Mouse (Mus musculus): ENCODE data around the gene Kcnk4.
A peak's percentile ranks its signal among the peaks of the same experiment; 100 is the strongest.

Kcnk4 gene

DNA sequence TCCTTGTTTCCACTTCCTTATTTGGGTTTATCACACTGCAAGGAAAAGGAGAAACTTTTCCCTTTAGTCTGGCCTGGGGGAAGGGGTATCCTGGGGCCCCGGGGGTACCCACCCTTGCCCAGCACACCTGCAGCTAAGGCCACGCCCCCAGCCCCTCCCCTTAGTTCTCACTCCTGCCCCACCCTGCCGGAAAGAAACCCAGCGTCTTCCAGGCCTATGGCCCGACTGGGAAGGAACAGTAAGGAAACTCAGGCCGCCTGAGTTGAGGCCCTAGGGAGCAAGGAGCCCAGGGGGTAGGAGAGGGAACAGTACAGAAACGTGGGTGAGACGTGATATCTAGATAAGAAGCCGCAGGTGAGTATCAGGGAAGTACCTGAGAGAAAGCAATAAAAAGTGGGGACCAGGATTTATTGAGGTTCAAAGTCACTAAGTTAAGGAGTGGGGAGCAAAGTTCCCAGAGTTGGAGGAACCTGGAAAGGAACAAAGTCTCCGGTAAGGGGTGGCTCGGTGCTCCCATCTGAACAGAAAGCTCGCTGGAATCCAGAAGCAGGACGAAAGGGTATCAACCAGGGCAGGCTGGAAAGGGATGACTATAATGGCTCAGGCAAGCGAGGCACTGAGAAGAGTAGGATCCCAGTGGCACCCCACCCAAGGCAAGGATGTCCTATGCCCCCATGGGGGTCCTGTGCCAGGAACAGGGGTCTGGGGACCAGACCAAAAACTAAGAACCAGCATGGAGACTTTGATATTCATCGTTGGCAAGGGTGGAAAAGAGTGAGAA, 34.4 kb upstream of the Kcnk4 start:
- DNase-seq (ENCODE audit: low spot score): peak; percentile 16

DNA sequence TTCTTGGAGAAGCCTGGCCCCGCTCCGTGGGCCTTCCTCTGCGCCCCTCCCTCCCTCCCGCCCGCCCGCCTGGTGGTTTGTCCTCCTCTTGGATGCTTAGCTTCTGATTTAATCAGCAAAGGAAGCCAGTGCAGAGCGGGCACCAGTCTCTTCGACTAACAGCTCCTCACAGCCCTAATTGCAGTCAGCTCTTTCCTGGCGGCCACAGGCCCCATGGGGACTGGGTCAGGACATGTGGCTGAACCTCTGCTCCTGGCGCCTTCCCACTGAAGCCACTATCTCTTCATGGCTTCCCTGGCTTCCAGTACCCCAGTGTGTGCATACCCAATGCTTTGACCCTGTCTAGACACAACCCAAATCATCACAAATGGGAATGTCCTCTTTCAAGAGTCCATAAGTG, 22.1 kb upstream of the Kcnk4 start:
- no peak for DNase-seq (ENCODE audit: low spot score)

DNA sequence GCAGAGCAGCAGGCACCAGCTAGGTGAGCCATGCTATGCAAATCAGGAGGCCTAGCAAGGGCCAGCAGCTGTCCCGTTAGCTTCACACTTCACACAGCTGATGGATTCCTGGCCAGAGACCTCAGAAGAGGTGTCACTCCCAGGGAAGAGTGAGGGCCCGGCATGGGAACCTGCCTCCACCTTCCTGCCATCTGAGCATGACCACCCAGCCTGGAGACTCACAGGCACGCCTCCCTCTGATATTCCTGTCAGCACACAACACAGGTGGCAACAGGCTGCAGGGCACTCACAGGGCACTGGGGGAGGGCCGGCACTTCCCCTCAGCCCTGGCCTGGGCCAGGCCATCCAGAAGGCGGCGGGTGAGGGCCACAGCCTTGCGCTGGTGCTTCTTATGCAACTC, 21.1 kb upstream of the Kcnk4 start:
- DNase-seq (ENCODE audit: low spot score): no peak

DNA sequence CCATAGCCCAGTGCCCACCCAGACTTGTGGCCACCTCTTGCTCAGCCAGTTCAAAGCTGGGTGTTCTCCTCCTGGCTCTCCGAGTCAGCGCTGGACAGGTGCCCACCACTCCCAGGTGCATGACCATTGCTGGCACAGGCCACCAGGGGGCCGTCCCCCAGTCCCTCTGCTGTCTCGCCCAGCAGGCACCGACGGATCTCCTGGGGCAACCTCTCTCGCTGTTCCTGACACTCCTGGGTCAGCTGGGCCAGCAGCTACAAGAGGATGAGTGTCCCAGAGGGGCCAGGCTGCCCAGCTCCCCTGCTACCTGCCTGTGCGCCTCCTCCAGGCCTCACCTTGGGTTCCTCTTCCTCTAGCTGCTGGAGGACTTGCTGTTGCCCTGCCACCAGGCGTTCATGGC, 19.7 kb upstream of the Kcnk4 start:
- DNase-seq (ENCODE audit: low spot score): no peak

DNA sequence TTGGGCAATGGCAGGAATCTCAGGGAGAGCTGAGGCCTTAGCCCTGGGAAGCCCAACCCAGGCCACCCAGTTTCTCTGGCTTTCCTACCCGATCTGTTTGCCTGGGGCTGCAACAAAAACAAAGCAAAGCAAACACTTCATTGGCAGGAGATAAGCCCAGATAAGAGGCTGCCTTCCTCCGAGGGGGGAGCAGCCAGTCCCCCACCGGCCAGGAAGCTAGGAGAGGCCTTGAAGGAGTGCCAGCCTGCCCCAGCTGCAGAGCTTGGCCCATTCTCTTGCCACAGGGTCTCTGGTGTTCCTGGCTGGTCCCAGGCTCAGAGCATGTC, 18.4 kb upstream of the Kcnk4 start:
- DNase-seq (ENCODE audit: low spot score): no peak

DNA sequence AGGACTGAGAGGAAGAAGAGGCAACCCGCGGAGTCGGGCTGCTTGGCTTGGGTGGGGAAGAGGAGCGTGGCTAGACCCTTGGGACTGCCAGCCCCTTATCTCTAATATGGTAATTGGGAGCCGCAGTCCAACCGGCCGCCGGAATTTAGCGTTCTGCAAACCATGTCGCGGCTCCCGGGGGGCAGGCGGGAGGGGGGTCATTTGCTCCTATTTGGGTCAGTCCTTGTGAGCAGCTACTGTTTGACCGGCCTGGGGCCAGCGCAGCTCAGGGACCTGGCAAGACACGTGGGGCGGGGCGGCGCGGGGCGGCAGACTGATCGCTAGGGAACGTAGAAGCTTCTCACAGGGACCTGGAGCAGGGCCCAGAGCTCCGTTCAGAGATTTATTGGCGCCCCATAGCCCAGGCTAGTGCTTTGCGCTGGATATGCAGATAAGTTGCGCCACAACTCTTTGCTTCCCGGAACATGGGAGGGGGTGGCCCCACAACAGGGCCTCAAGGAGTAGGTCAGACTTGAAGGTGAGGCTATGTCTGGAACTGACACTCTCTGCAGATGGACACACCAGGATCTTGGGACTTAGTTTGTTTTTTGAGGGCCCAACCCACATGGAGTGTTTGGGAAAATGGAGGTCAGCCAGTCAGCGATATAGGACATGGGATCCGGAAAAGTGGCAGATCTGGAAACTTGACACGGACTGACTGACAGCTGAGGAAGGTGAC, 17.8 kb upstream of the Kcnk4 start:
- peak; percentile 66 for DNase-seq (ENCODE audit: low spot score)

DNA sequence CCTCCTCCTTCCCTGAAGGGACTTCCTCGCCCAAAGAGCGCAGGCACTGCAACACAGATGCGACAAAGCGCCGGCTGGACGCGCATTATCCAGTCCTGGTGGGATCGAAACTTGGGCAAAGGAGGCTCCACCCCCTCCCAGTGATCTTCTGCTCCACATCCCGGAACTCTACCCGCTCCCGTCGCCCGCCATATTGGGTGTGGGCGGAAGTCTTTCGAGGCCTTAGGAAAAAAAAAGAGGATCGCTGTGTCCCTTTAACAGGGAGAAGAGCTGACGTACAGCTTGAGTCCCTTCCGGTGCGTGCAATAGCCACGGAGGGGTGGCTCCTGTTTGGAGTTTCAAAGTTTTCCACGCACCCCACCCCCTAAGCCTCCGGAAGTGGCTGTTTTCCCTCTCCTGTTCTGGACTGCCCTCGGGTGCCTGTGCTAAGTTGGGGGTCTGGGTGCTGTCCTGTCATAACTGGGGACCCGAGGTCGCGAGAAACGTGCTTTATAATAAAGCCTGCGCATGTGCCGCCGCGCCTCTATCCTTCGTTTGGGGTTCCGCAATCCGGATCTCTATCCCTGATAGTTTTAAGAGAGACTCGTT, 17.2 kb upstream of the Kcnk4 start:
- peak; percentile 97 for DNase-seq (ENCODE audit: low spot score)

DNA sequence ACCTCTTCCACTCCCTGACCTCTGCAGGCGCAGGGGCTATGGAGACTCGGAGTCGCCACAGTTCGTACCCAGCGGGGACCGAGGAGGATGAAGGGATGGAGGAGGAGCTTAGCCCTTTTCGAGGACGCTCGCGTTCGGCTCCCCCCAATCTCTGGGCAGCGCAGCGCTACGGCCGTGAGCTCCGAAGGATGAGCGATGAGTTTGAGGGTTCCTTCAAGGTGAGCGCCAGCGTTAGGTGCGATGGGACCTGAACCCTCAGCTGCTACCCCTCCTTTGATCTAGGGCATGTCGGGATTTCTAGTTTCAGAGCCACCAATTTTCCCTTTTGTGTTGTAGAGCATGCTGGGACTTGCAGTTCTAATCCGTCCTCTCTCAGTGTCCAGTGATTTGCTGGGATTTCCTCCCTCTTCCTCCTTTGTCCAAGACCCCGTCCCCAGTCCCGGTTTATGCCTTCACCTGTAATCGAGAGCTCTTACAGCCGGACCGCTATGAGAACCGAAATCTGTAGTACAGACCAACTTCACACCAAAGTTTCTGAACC, 16.4 kb upstream of the Kcnk4 start:
- DNase-seq (ENCODE audit: low spot score): peak; percentile 87

DNA sequence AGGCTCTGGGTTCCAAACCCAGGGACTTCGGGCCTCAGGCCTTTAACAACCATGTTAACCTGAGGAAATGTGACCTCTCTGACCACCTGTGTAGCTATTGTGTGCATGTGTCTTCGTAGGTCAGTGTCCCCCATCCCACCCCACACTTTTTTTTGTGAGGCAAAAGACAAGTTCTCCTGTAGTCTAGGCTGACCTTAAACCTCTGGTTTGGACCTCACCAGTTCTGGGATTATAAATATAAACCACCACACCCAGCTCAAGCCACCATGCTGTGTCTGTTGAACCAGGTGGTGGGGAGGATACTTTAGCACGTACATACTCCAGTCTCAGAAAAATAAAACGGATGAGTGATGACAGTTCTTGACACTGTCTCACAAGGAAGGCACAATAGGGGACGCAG, 15.6 kb upstream of the Kcnk4 start:
- DNase-seq (ENCODE audit: low spot score): no peak

DNA sequence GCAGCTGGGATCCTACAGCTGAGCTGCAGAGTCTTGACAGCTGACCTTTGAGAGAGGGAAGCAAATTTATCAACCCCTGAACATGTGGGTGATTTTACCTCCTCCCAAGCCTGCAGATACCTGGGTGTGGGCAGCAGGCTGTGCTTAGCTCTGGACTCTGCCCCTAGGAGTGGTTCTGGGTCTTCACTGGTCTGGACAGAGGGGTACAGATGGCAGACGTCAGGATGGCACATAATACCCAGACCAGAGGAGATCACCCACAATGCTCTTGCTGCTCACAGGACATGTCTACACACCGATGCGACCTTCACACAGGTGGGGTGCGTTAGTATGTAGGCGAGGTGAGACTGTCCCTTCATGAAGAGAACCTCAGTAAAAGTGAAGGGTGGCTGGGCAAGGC, 15.2 kb upstream of the Kcnk4 start:
- no peak for DNase-seq (ENCODE audit: low spot score)

DNA sequence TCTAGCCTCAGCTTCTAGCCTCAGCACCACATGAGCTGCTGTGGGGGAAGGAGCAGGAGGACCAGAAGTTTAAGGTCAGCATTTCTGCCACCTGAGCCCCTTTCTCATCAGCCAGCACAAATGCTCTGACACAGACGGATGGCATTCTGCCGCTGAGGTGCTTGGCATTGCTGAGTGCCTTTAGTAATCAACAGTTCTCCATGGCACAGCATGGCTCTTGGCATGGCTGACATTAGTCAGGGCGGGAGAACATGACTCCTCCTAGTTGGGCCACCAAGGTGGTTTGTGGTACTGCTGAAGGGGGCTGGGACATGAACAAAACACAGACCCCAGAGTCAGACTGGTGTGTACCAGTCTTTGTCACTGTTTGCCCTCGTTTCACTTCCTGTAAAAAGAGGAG, 13.9 kb upstream of the Kcnk4 start:
- DNase-seq (ENCODE audit: low spot score): no peak

DNA sequence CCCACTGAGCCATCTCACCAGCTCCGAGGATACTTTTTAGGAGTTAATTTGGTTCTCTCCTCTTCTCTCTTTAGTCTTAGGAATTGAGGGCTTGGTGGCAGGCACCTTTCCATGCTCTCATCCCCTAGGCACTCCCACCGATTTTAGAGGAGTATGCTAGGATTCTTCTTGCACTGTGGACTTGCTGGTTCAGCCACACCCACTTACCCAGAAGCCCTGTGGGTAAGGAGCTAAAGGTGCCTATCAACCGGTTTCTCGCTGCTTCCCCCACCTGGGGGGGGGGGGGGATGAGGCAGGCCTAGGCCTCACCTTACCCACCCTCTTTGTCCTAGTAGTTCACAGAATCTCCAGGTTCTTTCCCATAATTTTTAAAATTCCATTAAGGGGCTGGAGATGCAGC, 13.4 kb upstream of the Kcnk4 start:
- no peak for DNase-seq (ENCODE audit: low spot score)

DNA sequence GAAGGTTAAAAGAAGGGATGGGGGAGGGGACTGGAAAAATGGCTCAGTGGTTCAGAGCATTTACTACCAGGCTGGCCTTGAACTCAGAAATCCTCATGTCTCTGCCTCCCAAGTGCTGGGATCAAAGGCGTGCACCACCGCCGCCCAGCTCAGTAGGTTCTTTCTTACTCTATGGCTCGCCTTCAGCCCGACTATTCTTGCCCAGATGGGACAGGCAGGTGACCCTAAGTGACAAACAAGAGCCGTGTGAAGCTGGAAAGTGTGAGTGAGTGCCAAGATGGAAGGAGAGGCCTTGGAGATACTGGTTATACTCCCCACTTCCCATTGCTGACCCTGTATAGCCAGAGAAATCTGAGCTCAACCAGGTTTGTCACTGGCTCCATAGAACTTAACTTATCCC, 9.4 kb upstream of the Kcnk4 start:
- DNase-seq (ENCODE audit: low spot score): no peak

DNA sequence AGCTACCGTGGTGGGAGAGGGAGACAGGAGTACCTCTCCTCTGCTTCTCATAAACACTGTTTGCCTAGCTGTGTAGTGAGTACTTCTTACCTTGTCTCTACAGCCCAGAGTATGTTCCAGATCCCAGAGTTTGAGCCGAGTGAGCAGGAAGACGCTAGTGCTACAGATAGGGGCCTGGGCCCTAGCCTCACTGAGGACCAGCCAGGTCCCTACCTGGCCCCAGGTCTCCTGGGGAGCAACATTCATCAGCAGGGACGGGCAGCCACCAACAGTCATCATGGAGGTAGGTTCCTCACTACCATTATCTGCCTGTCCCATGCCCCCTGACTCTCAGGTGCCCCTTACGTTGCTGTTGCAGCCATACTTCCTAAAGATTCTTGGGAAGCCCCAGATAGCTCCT, 8.4 kb upstream of the Kcnk4 start:
- DNase-seq (ENCODE audit: low spot score): no peak

DNA sequence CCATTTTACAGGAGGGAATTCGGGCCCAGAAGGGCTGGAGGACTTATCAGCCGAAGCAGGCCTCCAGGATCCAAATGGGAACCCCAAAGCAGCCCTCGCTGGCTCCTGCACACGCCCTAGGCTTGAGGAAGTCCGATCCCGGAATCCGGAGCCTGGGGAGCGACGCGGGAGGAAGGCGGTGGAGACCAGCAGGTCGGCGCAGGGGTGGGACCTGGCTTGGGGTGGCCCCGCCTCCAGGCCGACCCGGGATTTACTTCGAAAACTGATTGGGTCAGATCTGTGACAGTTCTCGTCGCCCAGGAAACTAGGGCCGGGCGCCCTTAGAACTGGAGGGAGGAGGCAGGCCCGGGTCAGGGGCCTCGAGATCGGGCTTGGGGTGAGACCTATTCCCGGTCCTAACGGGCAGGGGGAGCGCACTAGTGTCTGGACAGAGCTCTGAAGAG, 8.0 kb upstream of the Kcnk4 start, which contains the start of gene Gpr137:
TSS of gene Gpr137 (minus strand) at position 232 of the 443 bp plus-strand sequence.
- DNase-seq (ENCODE audit: low spot score): peak; percentile 96

DNA sequence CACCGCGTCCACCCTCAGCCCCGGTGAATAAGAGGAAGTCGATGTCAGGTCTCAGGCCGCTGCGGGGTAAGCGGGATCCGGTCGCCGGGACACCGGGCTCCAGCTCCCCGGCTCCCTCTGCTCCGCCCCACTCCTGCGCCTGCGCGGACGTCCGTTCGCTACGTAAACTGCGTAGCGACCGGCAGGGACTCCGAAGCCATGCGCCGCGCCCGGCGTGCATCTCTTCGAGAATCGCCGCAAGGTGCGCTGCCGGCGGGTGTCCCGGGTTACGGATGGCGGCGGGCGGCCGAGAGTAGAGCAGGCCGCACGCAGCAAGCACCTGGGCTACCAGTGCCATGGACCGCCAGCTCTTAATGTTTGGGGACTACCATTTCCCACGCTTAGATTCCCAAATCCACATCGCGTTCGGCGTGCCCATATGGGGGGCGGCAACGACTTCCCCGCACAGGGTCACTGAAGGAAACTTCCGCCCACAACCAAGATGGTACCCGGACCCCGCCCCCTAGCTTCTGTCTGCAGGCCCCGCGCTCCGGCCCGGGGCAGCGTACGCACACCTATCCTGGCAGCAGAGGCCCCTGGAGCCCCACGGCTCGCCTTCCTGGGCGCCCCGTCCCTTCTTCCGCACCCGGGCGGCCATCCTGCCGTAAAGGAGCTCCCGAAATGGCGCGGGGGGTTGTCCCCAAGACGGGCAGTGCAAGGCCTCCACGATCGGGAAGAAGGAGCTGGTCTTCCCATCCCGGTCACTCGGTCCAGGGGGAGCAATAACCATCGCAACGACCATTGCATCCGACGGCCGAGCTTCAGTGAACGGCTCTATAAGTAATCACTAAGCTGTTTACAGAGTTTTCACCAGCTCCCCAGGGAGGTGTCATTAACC, 7.3 kb upstream of the Kcnk4 start, which contains the start of gene Bad:
TSS of gene Bad (plus strand) at position 490 of the 877 bp plus-strand sequence.
- peak; percentile 95 for DNase-seq (ENCODE audit: low spot score)

DNA sequence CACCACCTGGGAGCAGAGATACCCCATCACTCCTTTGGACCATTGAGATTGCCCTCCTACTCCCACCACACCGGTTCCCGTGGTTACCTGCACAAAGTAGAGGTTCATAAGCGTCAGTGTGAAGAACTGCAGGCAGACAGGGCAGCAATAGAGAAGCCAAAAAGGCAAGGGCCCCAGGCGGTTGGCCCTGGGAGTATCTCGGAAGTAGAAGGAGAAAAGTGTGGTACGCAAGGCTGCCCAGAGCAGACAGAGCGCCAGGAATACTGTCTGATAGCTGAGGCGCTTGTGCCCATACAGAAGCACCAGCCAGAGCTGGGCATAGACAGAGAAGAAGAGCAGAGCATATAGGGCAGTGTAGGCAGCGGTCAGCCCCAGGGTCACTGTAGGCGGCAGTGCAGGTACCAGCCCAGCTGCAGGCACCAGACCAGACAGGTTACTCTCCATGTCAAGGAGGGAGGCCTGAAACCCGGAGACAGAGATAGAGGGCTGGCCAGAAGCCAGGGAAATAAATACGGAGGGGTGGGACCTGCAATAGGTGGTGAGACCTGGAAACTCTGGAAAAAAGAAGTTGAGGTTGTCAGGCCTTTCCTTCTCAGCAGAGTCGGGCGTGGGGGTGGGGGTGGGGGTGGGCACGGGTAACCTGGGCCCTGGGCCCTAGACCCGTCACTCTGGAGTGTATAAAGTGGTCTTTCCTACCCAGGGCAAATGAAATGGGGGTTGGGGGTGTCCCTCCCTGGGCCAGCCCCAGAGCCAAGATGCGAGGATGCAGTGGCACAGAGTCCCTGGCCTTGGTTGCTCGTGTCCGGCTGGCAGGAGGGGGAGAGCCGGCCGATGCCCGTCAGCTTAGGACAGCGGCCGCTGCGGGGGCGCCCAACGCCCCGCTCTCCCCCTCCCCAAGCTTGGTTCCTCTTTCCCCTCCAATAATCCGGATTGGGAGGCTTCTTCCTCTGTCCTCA, 6.4 kb upstream of the Kcnk4 start:
- no peak for DNase-seq (ENCODE audit: low spot score)

DNA sequence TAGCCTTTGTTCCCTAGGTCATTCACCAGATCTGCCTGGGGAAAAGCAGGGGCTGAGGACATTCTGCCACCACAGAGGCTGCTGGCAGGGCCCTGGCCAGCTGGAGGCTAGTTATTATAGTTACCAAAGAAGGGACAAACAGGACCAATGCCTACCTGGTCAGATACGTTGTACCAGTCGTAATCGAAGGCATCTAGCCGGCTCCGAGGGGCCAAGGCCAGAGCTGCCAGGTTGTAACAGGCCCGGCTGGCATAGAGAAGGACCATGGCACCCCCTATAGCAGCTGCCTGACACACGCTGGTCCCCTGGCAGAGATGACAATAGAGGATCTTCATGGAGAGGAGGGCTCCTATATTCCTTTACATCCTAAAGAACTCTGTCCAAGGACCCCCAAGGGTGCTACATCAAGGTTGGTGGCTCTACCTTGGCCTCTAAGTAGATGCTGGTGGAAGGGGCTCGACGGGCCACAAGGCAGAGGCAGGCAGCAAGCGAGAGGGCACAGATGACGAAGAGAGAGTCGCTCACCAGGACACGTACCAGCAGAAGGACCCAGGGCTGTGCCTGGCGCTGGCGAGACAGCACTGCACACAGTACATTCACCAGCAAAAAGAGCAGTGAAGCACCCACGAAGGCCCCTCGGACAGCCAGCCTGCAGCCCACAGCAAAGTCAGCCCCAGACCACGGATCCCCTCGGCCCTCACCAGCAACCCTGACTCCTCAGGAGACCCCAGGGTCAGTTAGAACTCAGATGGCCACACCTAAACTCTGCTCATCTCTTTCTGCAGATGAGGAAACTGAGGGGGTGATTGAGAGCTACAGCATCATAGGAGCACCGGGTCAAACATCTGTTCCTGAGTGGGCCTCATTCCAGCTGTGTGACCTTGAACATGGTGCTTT, 5.0 kb upstream of the Kcnk4 start:
- DNase-seq (ENCODE audit: low spot score): no peak

DNA sequence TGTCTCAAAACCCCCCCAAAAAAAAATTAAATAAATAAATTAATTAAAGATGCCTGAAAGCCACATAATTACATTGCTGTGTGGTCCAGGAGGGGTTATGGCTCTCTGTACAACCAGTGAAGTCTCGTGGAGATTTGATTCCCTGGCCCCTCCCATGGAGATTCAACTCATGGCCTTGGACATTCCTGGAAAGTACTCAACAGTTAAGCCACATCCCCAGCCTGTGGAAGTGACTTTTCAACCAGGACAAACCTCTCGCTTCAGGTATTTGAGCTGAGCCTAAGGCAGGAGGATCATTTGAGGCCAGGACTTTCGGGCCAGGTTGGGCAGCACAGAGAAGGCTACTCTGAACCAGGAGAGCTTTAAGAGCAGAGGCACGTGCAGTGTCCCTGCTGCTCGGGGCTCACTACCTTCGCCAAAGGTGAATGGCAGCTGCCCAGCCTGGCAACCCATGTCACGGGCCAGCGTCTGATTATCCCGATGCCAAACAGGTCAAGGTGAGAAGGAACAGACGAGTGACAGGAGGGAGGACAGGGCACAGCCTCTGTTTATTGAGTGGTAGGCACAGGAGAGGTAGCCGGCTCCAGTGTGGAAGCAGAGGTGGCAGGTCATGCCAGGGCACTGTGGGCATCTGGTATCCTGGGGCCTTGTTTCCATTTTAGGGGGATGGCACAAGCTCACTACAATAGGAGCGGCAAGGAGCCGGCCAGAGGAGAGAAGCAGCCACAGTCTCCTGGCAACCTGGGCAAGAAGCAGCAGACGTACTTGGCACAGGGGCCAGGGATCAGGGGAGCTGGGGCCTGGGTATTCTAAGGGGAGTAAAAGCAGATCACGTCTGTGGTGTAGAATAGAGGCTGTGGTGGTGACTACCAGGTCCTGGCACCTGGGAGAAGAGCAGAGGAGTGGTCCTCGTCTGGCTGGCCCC, 3.5 kb upstream of the Kcnk4 start:
- no peak for DNase-seq (ENCODE audit: low spot score)

Data from embryo, embryonic 10.5 days (tissue).